Mouse (Mus musculus): Measurements from ENCODE around the gene A630076J17Rik. TPM values are rescaled to one million over a fixed set of nuclear protein-coding genes. Genes with fewer than 3 reads are reported as not detected.

The A630076J17Rik gene
- polyA plus RNA-seq, 1 experiment from 2014 or later: 1.3 TPM

- no peak for ATAC-seq (ENCODE audit: insufficient number of reproducible peaks, insufficient read depth, low FRiP score, low read depth)
- Histone ChIP-seq H3K9ac (replicated peaks; ENCODE audit: low read depth, low read length) (no peak overlapping the region), H3K4me2 (replicated peaks; ENCODE audit: low read depth, low read length) (no peak overlapping the region), H3K4me1 (ENCODE audit: control insufficient read depth, insufficient read depth, low read length) (no peaks in the 10 kb centered on the region), H3K27me3 (ENCODE audit: control insufficient read depth, insufficient read depth, low read length) (no peaks in the 10 kb centered on the region), H3K9me3 (ENCODE audit: control insufficient read depth, low read depth, low read length) (no peaks in the 10 kb centered on the region), H3K4me3 (ENCODE audit: low read depth, low read length) (no peak overlapping the region), H3K36me3 (ENCODE audit: control insufficient read depth, insufficient read depth, low read length) (no peaks in the 10 kb centered on the region), H3K27ac (ENCODE audit: low read length) (no peak overlapping the region)
- 78% methylated on average over 3 of the region's 3 CpGs for WGBS
Observed at GRCm38 (mm10) chr3:107204413-107204812, 26.0 kb upstream of the A630076J17Rik start.

- Histone ChIP-seq H3K4me3 (ENCODE audit: low read depth, low read length) (no peak overlapping the region), H3K27ac (ENCODE audit: low read length) (no peak overlapping the region), H3K9ac (replicated peaks; ENCODE audit: low read depth, low read length) (no peak overlapping the region), H3K27me3 (ENCODE audit: control insufficient read depth, insufficient read depth, low read length) (no peaks in the 10 kb centered on the region), H3K9me3 (ENCODE audit: control insufficient read depth, low read depth, low read length) (no peaks in the 10 kb centered on the region), H3K4me1 (ENCODE audit: control insufficient read depth, insufficient read depth, low read length) (no peaks in the 10 kb centered on the region), H3K36me3 (ENCODE audit: control insufficient read depth, insufficient read depth, low read length) (no peaks in the 10 kb centered on the region), H3K4me2 (replicated peaks; ENCODE audit: low read depth, low read length) (no peak overlapping the region)
- ATAC-seq (ENCODE audit: insufficient number of reproducible peaks, insufficient read depth, low FRiP score, low read depth): no peak
Observed at GRCm38 (mm10) chr3:107205170-107205569, 25.2 kb upstream of the A630076J17Rik start.

GRCm38 (mm10) chr3:107205994-107206393 lies 24.4 kb upstream of the A630076J17Rik start:
- WGBS: 11% methylated on average over 4 of the region's 4 CpGs
- Histone ChIP-seq H3K9me3 (ENCODE audit: control insufficient read depth, low read depth, low read length) (no peaks in the 10 kb centered on the region), H3K4me3 (ENCODE audit: low read depth, low read length) (no peak overlapping the region), H3K4me2 (replicated peaks; ENCODE audit: low read depth, low read length) (no peak overlapping the region), H3K27ac (ENCODE audit: low read length) (no peak overlapping the region), H3K9ac (replicated peaks; ENCODE audit: low read depth, low read length) (no peak overlapping the region), H3K36me3 (ENCODE audit: control insufficient read depth, insufficient read depth, low read length) (no peaks in the 10 kb centered on the region), H3K4me1 (ENCODE audit: control insufficient read depth, insufficient read depth, low read length) (no peaks in the 10 kb centered on the region), H3K27me3 (ENCODE audit: control insufficient read depth, insufficient read depth, low read length) (no peaks in the 10 kb centered on the region)
- no peak; the same call in 1 of the 2 replicates for ATAC-seq (ENCODE audit: insufficient number of reproducible peaks, insufficient read depth, low FRiP score, low read depth)

GRCm38 (mm10) chr3:107206490-107207150 lies 23.8 kb upstream of the A630076J17Rik start:
- ATAC-seq (ENCODE audit: insufficient number of reproducible peaks, insufficient read depth, low FRiP score, low read depth): peak; percentile 75
- no peak overlapping the region for H3K27ac ChIP-seq (ENCODE audit: low read length)
- 52% methylated on average over 4 of the region's 4 CpGs for WGBS

GRCm38 (mm10) chr3:107207625-107208253 lies 22.7 kb upstream of the A630076J17Rik start:
- no peaks in the 10 kb centered on the region for H3K9me3 ChIP-seq (ENCODE audit: control insufficient read depth, low read depth, low read length)
- 62% methylated on average over 7 of the region's 7 CpGs for WGBS
- H3K36me3 ChIP-seq (ENCODE audit: control insufficient read depth, insufficient read depth, low read length): no peaks in the 10 kb centered on the region
- H3K27ac ChIP-seq (ENCODE audit: low read length): no peak overlapping the region
- no peak overlapping the region for H3K9ac ChIP-seq (replicated peaks; ENCODE audit: low read depth, low read length)
- no peaks in the 10 kb centered on the region for H3K27me3 ChIP-seq (ENCODE audit: control insufficient read depth, insufficient read depth, low read length)
- no peak overlapping the region for H3K4me2 ChIP-seq (replicated peaks; ENCODE audit: low read depth, low read length)
- no peak for ATAC-seq (ENCODE audit: insufficient number of reproducible peaks, insufficient read depth, low FRiP score, low read depth)
- no peak overlapping the region for H3K4me3 ChIP-seq (ENCODE audit: low read depth, low read length)
- H3K4me1 ChIP-seq (ENCODE audit: control insufficient read depth, insufficient read depth, low read length): no peaks in the 10 kb centered on the region

More at GRCm38 (mm10) chr3:107206490-107207150, 23.8 kb upstream of the A630076J17Rik start:
- Histone ChIP-seq H3K4me3 (ENCODE audit: low read depth, low read length) (no peak overlapping the region), H3K36me3 (ENCODE audit: control insufficient read depth, insufficient read depth, low read length) (no peaks in the 10 kb centered on the region), H3K4me1 (ENCODE audit: control insufficient read depth, insufficient read depth, low read length) (no peaks in the 10 kb centered on the region), H3K9me3 (ENCODE audit: control insufficient read depth, low read depth, low read length) (no peaks in the 10 kb centered on the region), H3K9ac (replicated peaks; ENCODE audit: low read depth, low read length) (no peak overlapping the region), H3K4me2 (replicated peaks; ENCODE audit: low read depth, low read length) (no peak overlapping the region), H3K27me3 (ENCODE audit: control insufficient read depth, insufficient read depth, low read length) (no peaks in the 10 kb centered on the region)

GRCm38 (mm10) chr3:107214606-107215005 lies 15.8 kb upstream of the A630076J17Rik start:
- ATAC-seq (ENCODE audit: insufficient number of reproducible peaks, insufficient read depth, low FRiP score, low read depth): no peak
- WGBS: 82% methylated on average over 5 of the region's 5 CpGs
- no peaks in the 10 kb centered on the region for H3K36me3 ChIP-seq (ENCODE audit: control insufficient read depth, insufficient read depth, low read length)
- no peak overlapping the region for H3K4me3 ChIP-seq (ENCODE audit: low read depth, low read length)
- H3K4me1 ChIP-seq (ENCODE audit: control insufficient read depth, insufficient read depth, low read length): no peaks in the 10 kb centered on the region
- H3K27ac ChIP-seq (ENCODE audit: low read length): no peak overlapping the region
- H3K4me2 ChIP-seq (replicated peaks; ENCODE audit: low read depth, low read length): no peak overlapping the region
- no peaks in the 10 kb centered on the region for H3K27me3 ChIP-seq (ENCODE audit: control insufficient read depth, insufficient read depth, low read length)
- no peaks in the 10 kb centered on the region for H3K9me3 ChIP-seq (ENCODE audit: control insufficient read depth, low read depth, low read length)
- no peak overlapping the region for H3K9ac ChIP-seq (replicated peaks; ENCODE audit: low read depth, low read length)

GRCm38 (mm10) chr3:107216400-107217100 lies 13.9 kb upstream of the A630076J17Rik start:
- 64% methylated on average over 8 of the region's 8 CpGs for WGBS
- H3K4me1 ChIP-seq (ENCODE audit: control insufficient read depth, insufficient read depth, low read length): no peaks in the 10 kb centered on the region
- no peak for ATAC-seq (ENCODE audit: insufficient number of reproducible peaks, insufficient read depth, low FRiP score, low read depth)
- H3K4me3 ChIP-seq (ENCODE audit: low read depth, low read length): no peak overlapping the region
- no peaks in the 10 kb centered on the region for H3K9me3 ChIP-seq (ENCODE audit: control insufficient read depth, low read depth, low read length)
- H3K4me2 ChIP-seq (replicated peaks; ENCODE audit: low read depth, low read length): no peak overlapping the region
- no peaks in the 10 kb centered on the region for H3K27me3 ChIP-seq (ENCODE audit: control insufficient read depth, insufficient read depth, low read length)
- H3K9ac ChIP-seq (replicated peaks; ENCODE audit: low read depth, low read length): no peak overlapping the region
- H3K36me3 ChIP-seq (ENCODE audit: control insufficient read depth, insufficient read depth, low read length): no peaks in the 10 kb centered on the region
- H3K27ac ChIP-seq (ENCODE audit: low read length): no peak overlapping the region

- 72% methylated on average over 3 of the region's 3 CpGs for WGBS
Observed at GRCm38 (mm10) chr3:107217101-107217480, 13.3 kb upstream of the A630076J17Rik start.

More at GRCm38 (mm10) chr3:107217101-107217480, 13.3 kb upstream of the A630076J17Rik start:
- H3K36me3 ChIP-seq (ENCODE audit: control insufficient read depth, insufficient read depth, low read length): no peaks in the 10 kb centered on the region
- no peak overlapping the region for H3K27ac ChIP-seq (ENCODE audit: low read length)
- no peaks in the 10 kb centered on the region for H3K27me3 ChIP-seq (ENCODE audit: control insufficient read depth, insufficient read depth, low read length)
- H3K4me2 ChIP-seq (replicated peaks; ENCODE audit: low read depth, low read length): no peak overlapping the region
- H3K4me3 ChIP-seq (ENCODE audit: low read depth, low read length): no peak overlapping the region
- H3K4me1 ChIP-seq (ENCODE audit: control insufficient read depth, insufficient read depth, low read length): no peaks in the 10 kb centered on the region
- no peak for ATAC-seq (ENCODE audit: insufficient number of reproducible peaks, insufficient read depth, low FRiP score, low read depth)
- H3K9ac ChIP-seq (replicated peaks; ENCODE audit: low read depth, low read length): no peak overlapping the region
- no peaks in the 10 kb centered on the region for H3K9me3 ChIP-seq (ENCODE audit: control insufficient read depth, low read depth, low read length)

Measured in stomach, embryonic 14.5 days (tissue).